Mouse (Mus musculus) Muller cell, postnatal 12 days (primary cell): Measurements from ENCODE around the gene Chpf.

Experiments used
- DNase-seq: peaks from one replicate; pipeline ENCODE4 v3.0.0-alpha.2; 2015; ENCODE audit errors: inconsistent ontology term

Gene Chpf

GRCm38 (mm10) chr1:75478916-75479634, at the start of gene Chpf, which contains the start of gene Tmem198:
Gene Chpf, minus strand, starts transcription at chr1:75479307.
Gene Tmem198, plus strand, starts transcription at chr1:75479532.
- peak; percentile 99 for DNase-seq

- DNase-seq = no peak
Measured at GRCm38 (mm10) chr1:75524679-75525078, 45.6 kb upstream of the Chpf start.

DNA sequence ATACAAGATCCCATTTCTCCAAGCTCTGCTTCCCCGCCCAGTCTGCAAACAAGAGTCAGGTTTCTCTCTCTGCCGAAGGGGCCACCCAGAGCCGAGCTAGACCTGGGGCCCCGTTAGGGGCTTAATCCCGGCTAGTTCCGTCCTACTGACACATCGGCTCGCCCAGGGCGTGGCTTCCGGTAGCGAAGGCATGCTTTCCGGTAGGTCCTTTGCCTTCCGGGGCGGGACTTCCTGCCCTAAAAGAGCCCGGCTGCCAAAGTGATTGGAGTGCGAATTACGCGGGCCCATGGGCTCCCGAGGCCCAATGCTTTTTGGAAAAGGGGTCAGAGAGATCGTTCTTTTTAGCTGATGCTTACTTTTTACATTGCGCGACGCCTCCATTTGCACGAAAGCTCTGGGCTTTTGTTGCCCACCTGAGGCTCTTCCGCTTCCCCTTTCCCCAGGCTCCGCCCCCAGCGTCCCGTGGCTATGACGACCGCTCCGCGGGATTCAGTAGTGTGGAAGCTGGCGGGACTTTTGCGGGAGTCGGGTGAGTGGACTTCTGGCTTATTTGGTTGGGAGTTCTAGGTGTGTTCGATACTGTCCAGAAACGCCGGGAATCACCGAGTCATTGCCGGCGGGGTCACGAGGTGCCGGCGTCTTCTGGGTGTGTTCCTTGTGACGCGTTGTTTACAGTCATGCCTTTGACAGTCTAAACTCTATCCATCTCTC, 42.4 kb upstream of the Chpf start, which contains the start of gene Stk11ip:
Gene Stk11ip (plus strand): TSS at position 209 of the 711 bp plus-strand sequence.
- peak; percentile 93 for DNase-seq

DNA sequence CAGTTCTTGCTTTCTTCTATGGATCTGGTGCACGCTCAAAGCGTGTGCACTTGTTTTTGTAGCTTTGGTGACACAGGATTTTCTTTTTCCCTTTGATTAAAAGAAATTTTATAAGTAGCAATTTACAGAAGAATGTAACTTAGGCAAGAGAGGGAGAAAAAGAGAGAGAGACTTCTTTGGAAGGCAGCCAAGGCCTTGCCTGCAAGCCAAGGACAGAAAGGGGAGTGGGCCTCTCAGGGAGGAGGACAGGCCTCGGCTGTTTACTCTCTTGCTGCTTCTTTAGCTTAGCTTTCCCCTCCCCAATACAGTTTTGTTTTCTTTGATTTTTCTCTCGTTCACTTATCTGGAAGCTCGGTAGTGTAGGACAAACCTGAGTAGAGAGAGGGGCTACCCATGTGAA, 40.5 kb upstream of the Chpf start:
- no peak for DNase-seq

DNA sequence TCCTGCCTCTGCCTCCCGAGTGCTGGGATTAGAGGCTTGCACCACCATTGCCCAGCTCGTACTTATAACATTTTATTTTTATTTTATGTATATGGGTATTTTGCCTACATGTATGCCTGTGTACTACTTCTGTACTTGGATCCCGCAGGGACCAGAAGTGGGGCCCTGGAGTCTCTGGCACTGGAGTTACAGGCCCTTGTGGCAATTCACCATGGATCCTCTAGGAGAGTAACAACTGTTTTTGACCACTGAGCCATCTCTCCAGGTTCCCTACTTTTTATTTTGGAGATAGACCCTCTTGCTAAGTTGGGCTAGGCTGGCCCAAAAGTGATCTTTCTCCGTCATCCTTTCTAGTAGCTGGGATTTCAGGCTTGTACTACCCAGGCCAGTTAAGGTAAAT, 39.3 kb upstream of the Chpf start:
- no peak for DNase-seq

DNA sequence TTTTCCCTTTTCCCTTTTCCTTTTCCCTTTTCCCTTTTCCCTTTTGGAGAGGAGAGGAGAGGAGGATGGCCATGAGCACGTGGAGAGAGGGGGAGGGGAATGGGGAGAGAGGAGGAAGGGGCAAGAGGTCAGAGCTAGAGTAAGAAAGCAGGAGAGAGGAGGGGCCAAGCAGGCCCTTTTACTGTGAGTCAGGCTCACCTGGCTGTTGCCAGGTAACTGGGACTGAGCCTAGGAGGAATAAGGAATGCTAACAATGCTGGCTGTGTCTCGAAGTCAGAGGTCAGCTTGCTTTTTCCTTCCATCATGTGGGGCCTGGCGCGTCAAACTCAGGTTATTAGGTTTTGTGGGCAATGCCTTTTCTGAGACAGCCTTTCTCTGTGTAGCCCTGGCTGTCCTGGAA, 38.9 kb upstream of the Chpf start:
- DNase-seq = no peak

- DNase-seq = no peak
Measured at GRCm38 (mm10) chr1:75516703-75517380, 37.7 kb upstream of the Chpf start.

DNA sequence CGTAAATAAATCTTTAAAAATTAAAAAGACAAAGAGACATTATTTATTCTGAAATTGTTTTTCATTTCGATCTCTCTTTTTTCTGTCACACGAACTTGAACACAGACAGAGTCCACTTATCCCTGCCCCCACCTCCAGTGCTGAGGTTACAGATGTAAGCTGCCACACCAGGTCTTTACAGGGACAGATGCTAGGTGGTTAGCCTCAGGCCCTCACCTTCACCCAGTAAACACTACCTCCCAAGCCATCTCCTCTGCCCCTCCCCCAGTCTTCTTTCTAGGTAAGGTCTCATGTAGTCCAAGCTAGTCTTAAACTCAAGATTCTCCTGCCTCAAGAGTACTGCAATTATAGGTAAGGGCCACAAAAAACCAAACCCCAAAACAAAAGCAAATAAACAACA, 33.4 kb upstream of the Chpf start:
- no peak for DNase-seq

DNA sequence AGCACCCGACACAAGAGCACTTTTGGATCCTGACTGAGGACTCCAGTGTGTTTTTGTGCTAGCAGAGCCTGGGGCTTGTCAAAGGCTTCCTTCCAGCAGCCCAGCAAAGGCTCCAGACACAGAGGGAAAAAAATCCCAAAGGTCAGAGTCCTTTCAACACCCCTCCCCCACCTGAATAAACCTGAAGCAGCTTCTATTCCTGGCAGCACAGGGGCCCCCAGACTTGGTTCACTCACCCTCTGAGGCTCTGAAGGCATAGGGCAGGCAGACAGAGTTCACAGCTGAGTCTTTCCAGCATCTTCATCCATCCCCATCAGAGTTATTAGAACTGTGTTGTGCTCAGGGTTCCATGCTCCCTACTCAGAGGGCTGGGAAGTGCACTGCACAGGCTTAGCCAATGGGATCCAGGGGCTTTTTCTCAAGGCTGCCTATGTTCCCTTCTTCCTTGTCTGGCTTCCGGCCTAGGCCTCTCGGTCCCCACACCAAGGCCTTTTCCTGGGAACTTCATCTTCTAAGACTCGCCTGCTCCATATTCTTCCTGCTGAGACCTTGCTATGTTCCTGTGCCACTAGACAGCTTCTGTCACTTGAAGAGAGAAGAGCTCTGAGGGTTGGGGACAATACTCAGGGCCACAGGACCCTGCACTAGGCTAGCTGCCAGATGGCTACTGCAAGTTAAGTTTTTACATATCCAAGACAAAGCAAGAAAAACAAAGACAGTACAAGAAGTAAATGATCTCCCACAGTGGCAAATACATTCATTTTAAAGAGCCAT, 32.5 kb upstream of the Chpf start:
- DNase-seq = no peak

DNA sequence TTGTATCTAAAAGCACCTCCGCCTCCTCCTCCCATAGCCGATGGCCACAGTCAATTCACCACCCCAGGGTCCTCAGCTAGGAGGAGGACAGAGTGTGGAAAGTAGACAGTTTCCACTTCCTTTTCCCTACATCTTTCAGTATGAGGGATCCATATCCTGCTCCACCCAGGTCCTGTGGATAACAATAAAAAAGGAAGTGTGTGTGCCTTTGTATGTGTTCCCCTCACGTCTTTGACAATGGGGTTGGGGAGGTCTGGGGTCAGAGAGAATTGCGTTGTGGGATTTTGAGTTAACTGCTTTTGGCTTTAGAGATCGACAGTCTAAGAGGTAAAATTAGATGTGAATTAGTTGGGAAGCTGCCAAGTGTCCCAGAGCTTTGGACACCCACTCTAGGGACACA, 31.0 kb upstream of the Chpf start:
- no peak for DNase-seq

GRCm38 (mm10) chr1:75509586-75509985, 30.5 kb upstream of the Chpf start:
- DNase-seq = no peak

DNA sequence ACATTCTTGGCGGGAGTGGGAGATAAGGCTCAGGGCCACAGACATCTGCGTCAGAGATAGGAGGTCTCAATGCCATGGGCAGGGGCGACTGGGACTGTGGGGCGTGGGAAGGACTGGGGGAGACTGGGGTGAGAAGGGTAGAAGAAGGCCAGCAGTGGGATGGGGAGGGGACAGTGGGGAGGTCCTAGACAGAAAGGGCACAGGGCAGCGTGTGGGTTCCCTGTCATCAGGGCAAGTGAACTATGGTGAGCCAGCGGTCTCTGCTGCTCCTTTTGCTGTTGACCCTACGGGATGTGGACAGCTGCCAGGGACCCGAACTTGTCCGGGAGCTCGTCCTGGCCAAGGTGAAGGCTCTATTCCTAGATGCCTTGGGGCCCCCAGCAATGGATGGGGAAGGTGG, 27.9 kb upstream of the Chpf start, which contains the start of gene Inha:
Gene Inha (plus strand): TSS at position 72 of the 400 bp plus-strand sequence.
- no peak for DNase-seq

DNA sequence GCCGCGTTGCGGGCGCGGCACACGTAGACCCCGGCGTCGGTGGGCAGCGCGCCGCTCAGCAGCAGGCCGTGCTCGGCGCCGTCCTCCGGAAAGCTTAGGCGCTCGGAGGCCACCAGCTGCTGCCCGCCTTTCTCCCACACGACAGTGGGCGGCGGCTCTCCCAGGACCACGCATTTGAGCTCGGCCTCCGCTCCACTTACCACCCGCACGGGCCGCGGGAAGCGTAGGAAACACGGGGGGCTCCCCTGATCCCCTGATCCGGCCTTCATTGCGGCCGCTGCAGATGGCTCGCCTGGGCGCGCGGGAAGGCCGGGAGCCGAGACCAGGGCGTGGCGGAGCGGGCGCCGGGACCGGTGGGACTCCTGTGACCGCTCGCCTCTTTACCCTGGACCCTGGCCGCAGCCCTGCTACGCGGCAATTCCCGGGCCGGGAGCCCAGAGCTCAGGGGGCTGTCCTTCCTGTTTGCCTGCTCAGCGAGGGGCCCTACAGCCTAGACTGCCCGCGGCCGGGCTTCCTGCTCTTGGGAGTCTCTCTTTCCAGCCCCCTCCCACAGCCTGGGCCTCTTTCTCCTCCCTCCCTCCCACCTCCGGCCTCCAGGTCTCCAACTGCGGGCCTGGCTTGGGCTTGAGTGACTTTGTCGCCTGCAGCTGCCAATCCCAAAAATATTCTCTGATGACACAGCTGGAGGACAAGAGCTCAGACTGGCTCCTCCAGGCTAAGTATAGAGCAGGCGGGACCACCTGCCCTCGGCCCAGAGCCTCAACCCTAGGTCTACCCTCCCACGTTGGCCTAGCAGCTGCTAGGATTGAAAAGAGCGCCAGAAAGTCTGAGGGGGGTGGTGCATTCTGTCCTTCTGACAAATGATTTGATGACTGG, 27.1 kb upstream of the Chpf start, which contains the start of gene Obsl1:
Gene Obsl1 (minus strand): TSS at position 497 of the 876 bp plus-strand sequence.
- peak; percentile 79 for DNase-seq

GRCm38 (mm10) chr1:75505159-75505955, 26.2 kb upstream of the Chpf start:
- DNase-seq = peak; percentile 68

DNA sequence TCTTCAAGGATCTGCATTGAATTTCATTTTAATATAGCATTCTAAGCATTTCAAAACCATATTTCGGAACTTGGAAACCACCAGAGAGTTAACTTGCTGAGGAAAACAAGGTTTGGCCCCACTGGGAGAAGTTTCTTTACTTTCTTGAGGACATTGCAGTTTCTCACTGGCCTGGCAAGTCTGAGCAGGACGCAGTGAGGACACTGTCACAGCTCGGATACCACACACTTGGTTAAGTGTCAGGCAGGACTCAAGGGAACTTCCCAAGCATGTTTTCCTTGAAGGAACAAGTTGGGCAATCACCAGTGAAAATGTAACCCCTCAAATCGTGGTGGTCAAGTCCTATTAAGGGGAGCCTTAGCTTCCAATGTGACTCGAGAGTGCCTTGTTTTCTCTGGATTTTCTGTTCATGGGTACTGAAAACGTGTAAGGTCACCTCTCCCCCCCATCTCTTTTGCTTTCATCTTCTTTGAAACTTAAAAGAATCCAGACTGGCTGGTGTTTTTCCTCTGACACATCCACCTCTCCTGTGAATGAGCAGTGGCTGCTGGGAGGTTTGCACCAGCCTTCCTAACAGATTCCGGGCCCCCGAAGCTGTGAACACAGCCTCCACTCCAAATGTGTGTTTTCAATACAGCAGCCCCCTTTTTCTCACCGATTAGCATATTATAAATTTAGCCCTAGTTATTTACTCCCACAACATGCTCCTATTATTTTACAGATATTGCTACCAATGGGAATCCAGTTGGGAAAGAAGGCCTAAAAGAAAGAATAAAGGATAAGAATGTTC, 25.3 kb upstream of the Chpf start:
- no peak for DNase-seq

- DNase-seq = no peak
Measured at GRCm38 (mm10) chr1:75503651-75503980, 24.5 kb upstream of the Chpf start.

GRCm38 (mm10) chr1:75502945-75503650, 24.0 kb upstream of the Chpf start:
- DNase-seq = no peak

- no peak for DNase-seq
Measured at GRCm38 (mm10) chr1:75501905-75502304, 22.8 kb upstream of the Chpf start.
